In genomic region chr17:11910668-11911398, GRCm38 (mm10) we compare ENCODE assay signal across 24 mouse cellular contexts.
DNase-seq lines count a peak whose midpoint lies in the region; ATAC-seq lines count a peak whose summit lies in the region.
"Had no signal": no experiment of that assay in that cellular context is flagged by ENCODE, and none has a peak within 500 bp of the region (broad histone marks: within the 10 kb centered on the region; RNA-seq: fewer than 3 reads in every experiment).

No protein-coding gene starts in this region.

- no peaks in the 10 kb centered on the region for H3K9me3 ChIP-seq in liver, embryonic 12.5 days (replicated peaks)
- H3K9me3 ChIP-seq: heart, embryonic 15.5 days; midbrain, embryonic 12.5 days; neural tube, embryonic 12.5 days had no signal

- ATAC-seq in liver, embryonic 12.5 days: no peak
- ATAC-seq: activated CD4-positive, CD25-positive, alpha-beta regulatory T cell, adult 4 months had no signal

- intact Hi-C loops in gastrocnemius, postnatal 36 days (cut with DNase I): no loop called here

- peak; percentile 34 to 48 for DNase-seq in cerebellum, postnatal 10 days
- no peak for DNase-seq in cerebellum, postnatal 25 days
- peak; percentile 32 for DNase-seq in layer of hippocampus, adult 11-12 months (ENCODE audit: low spot score)
- no peak for DNase-seq in layer of hippocampus, adult 8-10 months (ENCODE audit: low spot score in 2 of 2)
- peak; percentile 41 for DNase-seq in brain, adult 2 months (ENCODE audit: low read depth, low spot score)
- peak; percentile 41 to 46 for DNase-seq in layer of hippocampus, postnatal 14 days (ENCODE audit: low spot score in 2 of 2)
- DNase-seq in gastrocnemius, postnatal 36 days: no peak
- DNase-seq: adrenal gland, adult 8-10 months; cerebellum, adult 2 months; gastrocnemius, postnatal 25 days; heart, postnatal 36 days; kidney, adult 8-10 months; kidney, postnatal 10 days; lung, embryonic 14.5 days; right cerebral cortex, adult 18-20 months; thymus, adult 18-20 months; thymus, postnatal 36 days had no signal

- H3K27me3 ChIP-seq in liver, embryonic 12.5 days (replicated peaks): peaks cover 47% of the 10 kb centered on the region
- H3K27me3 ChIP-seq: neural tube, embryonic 12.5 days had no signal

- no peak overlapping the region for H3K4me3 ChIP-seq in liver, embryonic 12.5 days
- H3K4me3 ChIP-seq: heart, embryonic 15.5 days; midbrain, embryonic 12.5 days; neural tube, embryonic 12.5 days had no signal

- no peak overlapping the region for H3K9ac ChIP-seq in liver, embryonic 12.5 days
- H3K9ac ChIP-seq: heart, embryonic 15.5 days; hindbrain, embryonic 14.5 days; liver, embryonic 14.5 days; lung, embryonic 14.5 days; midbrain, embryonic 12.5 days; neural tube, embryonic 12.5 days had no signal

- no peaks in the 10 kb centered on the region for H3K4me1 ChIP-seq in liver, embryonic 12.5 days

- H3K27ac ChIP-seq in liver, embryonic 12.5 days: no peak overlapping the region
- H3K27ac ChIP-seq: heart, embryonic 15.5 days; hindbrain, embryonic 14.5 days; liver, embryonic 14.5 days; midbrain, embryonic 12.5 days; neural tube, embryonic 12.5 days had no signal

- H3K36me3 ChIP-seq in liver, embryonic 12.5 days: no peaks in the 10 kb centered on the region
- H3K36me3 ChIP-seq: heart, embryonic 15.5 days; midbrain, embryonic 12.5 days; neural tube, embryonic 12.5 days had no signal

- WGBS in liver, embryonic 12.5 days (ENCODE audit: insufficient replicate concordance): 49% methylated on average over 8 of the region's 8 CpGs

- H3K4me2 ChIP-seq in liver, embryonic 12.5 days: no peak overlapping the region
- H3K4me2 ChIP-seq: heart, embryonic 15.5 days; hindbrain, embryonic 14.5 days; lung, embryonic 14.5 days; midbrain, embryonic 12.5 days; neural tube, embryonic 12.5 days had no signal

Comparison
In these comparisons a context has a peak if more than half of its experiments do, and no peak if none do; other contexts are left out.
1. DNase-seq: peak in cerebellum, postnatal 10 days (2 of 2), layer of hippocampus, adult 11-12 months (single experiment), brain, adult 2 months (single experiment) and layer of hippocampus, postnatal 14 days (2 of 2); none in cerebellum, postnatal 25 days (0 of 2), layer of hippocampus, adult 8-10 months (0 of 2) and gastrocnemius, postnatal 36 days (0 of 2).